Mouse (Mus musculus) kidney, adult 10 weeks (tissue): Measurements from ENCODE around the gene Prr11. TPM values are rescaled to one million over a fixed set of nuclear protein-coding genes. Genes with fewer than 3 reads are reported as not detected.

ENCODE experiments used
- polyA plus RNA-seq: library from polyadenylated mRNA; stranded (reverse); fragments of 350-450 nt; fragmentation: Illumina TruSeq; extraction: RNeasy Lipid Tissue Mini Kit (QIAGEN cat#74804); gene quantifications from one replicate; pipeline ENCODE4 v1.2.3, GENCODE M21; 2014; ENCODE audit warnings: low read depth, low replicate concordance

Gene Prr11
- 0.61 TPM for polyA plus RNA-seq

DNA sequence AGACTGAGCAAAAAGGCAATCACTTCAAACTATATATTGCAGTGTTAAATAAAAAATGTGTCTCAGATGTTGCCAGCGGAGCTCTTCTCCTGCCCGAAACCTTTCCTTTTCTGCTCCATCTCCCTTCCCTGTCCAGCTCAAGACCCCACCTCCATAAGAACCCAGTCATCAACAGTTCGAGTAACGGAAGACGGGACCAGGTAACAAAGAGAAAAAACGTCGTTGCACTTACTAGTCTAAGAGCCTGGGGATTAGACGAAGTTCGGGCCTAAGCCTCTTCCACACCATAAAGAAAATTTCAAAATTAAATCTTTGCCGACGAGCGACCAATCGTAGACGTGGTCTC is at the start of gene Prr11:
Gene Prr11, minus strand, starts transcription at position 300 of the 346 bp plus-strand sequence.

DNA sequence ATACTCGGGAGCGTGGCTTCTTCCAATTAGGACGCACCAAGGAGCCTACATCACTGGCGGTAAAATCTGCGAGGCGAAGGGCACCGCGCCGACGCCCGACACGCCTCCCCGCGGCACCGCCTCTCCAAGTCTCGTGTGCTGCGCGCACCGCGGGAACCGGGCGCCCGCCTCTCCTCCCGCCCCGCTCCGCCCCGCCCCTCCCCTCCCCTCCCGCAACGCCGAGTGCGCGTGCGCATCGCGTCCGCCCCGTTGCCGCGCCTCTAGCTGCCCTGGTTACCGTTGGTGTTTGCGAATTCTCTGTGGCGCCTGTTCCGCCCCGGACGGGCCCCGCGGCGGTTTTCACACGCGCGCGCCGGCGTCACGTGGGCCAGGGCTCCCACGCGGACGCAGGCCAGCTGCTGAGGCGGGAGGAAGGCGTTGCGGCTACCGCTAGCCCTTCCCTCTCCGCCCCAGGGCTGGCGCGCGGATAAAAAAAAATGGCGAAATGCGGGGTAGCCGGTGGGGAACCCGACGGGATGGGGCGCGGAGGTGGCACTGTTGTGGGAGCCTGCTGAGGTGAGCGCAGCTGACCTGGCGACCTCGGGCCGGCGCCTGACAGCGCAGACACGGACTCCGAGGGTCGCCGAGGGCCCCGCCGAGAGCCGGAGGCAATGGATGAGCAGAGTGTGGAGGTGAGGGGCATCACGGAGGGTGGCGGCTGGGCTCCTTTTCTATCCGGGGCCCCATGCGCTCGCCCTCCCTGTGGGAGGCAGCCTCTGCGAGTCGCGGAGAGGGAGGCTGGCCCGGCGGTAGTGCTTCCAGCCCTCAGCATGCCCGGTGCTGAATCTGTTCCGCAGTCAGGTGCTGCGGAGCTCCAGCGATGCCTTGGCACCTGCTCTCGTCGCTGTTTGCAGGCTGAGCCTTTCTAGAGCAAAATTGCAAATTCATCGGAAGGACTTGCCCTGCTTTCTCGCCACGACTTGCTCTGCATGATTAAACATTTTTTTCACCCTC is 18.6 kb upstream of the Prr11 start, which contains the start of gene Trim37:
Gene Trim37, plus strand, starts transcription at position 254 of the 993 bp plus-strand sequence.

DNA sequence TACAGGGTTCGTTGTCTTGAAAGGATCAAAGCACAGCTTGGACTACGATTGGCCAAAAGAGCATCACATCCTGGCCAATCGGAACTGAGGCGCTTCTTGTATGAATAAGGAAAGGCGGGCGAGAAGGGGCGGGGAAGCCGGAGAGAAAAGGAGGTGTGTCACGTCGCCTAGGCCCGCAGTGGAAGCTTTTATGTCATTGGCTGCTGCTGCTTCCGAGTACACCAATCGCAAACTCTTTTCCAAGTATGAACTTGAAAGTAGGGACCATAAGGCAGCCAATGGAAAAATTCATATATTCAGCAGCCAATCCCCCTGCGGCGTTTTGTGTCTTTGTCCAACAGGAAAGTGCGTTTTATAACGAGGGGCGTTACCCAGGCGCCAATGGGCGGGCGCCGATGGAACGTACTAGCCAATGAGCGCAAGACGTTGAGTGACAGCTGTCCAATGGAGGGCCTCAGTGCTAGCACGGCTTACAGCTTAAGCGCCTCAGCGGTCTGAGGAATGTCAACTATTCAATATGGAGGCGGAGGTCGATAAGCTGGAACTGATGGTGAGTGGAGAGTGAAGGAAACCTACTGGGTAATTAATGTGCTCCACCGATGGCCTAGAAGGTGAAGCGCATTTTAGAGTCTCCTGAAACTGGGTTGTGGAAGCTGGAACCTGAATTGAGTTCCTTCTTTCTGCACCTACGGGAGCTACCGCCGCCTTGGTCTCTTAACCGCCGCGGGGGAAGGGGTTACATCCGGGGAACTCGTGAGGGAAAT is 429 bp upstream of the Prr11 start, which contains the start of gene Ska2:
Gene Ska2, plus strand, starts transcription at position 480 of the 764 bp plus-strand sequence.

GRCm38 (mm10) chr11:87086290-87086984 is 22.1 kb downstream of the Prr11 start, which contains the start of gene Smg8:
TSS of gene Smg8 (minus strand) at chr11:87086774.

GRCm38 (mm10) chr11:87073866-87074440 is 34.6 kb downstream of the Prr11 start, which contains the start of gene Gdpd1:
TSS of gene Gdpd1 (minus strand) at chr11:87074062.

Other genes starting within 250 kb of the Prr11 start
- 26.8 TPM for gene Ypel2, start 115.0 kb downstream of the Prr11 start, polyA plus RNA-seq
- gene Gdpd1, start 34.6 kb downstream of the Prr11 start, polyA plus RNA-seq: 4.5 TPM
- gene Smg8, start 21.9 kb downstream of the Prr11 start, polyA plus RNA-seq: 8.5 TPM
- 32.5 TPM for gene Ska2, start 526 bp upstream of the Prr11 start, polyA plus RNA-seq
- 21.7 TPM for gene Trim37, start 18.4 kb upstream of the Prr11 start, polyA plus RNA-seq